Mouse (Mus musculus) intestine, embryonic 16.5 days (tissue): ENCODE measurements around the gene Sarm1. TPM values are rescaled to one million over a fixed set of nuclear protein-coding genes. Genes with fewer than 3 reads are reported as not detected.

ENCODE experiments used
- ATAC-seq: fragments of 200-750 bp; cut with Nextera tagmentation; 2 replicates; pipeline ENCODE4 v1.8.0; 2017; ENCODE audit warnings: moderate TSS enrichment, moderate library complexity
- H3K27ac ChIP-seq: fragments of 300-500 bp; sonication (generic); 2 replicates; pipeline ENCODE4 v1.5.1; 2014; ENCODE audit warnings: mild to moderate bottlenecking, low read length
- H3K27me3 ChIP-seq: fragments of 300-500 bp; sonication (generic); replicated peaks from 2 replicates; pipeline ENCODE4 v1.6.1; 2014; ENCODE audit warnings: low read length, control low read depth, mixed read lengths; ENCODE audit not compliant: control insufficient read depth, insufficient read depth
- H3K36me3 ChIP-seq: fragments of 300-500 bp; sonication (generic); 2 replicates; pipeline ENCODE4 v1.6.1; 2014; ENCODE audit warnings: low read length, control low read depth; ENCODE audit not compliant: control insufficient read depth, insufficient read depth
- H3K4me1 ChIP-seq: fragments of 300-500 bp; sonication (generic); 2 replicates; pipeline ENCODE4 v1.6.1; 2014; ENCODE audit warnings: low read length, control low read depth, mixed read lengths; ENCODE audit not compliant: control insufficient read depth, insufficient read depth
- H3K4me2 ChIP-seq: fragments of 300-500 bp; sonication (generic); 2 replicates; pipeline ENCODE4 v1.6.1; 2014; ENCODE audit warnings: low read depth, low read length, control low read depth
- H3K4me3 ChIP-seq: fragments of 300-500 bp; sonication (generic); 2 replicates; pipeline ENCODE4 v1.5.1; 2014; ENCODE audit warnings: mild to moderate bottlenecking, low read length
- H3K9ac ChIP-seq: fragments of 300-500 bp; sonication (generic); 2 replicates; pipeline ENCODE4 v1.6.1; 2014; ENCODE audit warnings: low read depth, low read length
- H3K9me3 ChIP-seq: fragments of 300-500 bp; sonication (generic); 2 replicates; pipeline ENCODE4 v1.6.1; 2016; ENCODE audit warnings: low read length, control low read depth; ENCODE audit not compliant: control insufficient read depth
- WGBS: fragments of 180-500 bp; shearing (Covaris S2); extraction: QIAGEN DNeasy Blood & Tissue Kit; methylation state at CpG from one replicate; pipeline ENCODE4 v1.1.7; 2014; 5-methylcytosine and 5-hydroxymethylcytosine counted together
- polyA plus RNA-seq: library from polyadenylated mRNA; unstranded; fragments of >200 nt; fragmentation: Nextera tagmentation; extraction: Ambion mirVana; gene quantifications from 2 replicates; pipeline ENCODE4 v1.2.1, GENCODE M21; 2015

Sarm1 gene
- polyA plus RNA-seq, 1 experiment from 2014 or later, result 1.6 TPM

- no peak overlapping the region for H3K4me3 ChIP-seq
- H3K36me3 ChIP-seq, result no peaks in the 10 kb centered on the region
- no peak overlapping the region for H3K9ac ChIP-seq
- no peak overlapping the region for H3K4me2 ChIP-seq
- no peaks in the 10 kb centered on the region for H3K9me3 ChIP-seq
- H3K4me1 ChIP-seq, result peaks cover 22% of the 10 kb centered on the region
- H3K27ac ChIP-seq, result no peak overlapping the region
- WGBS, result 53% methylated on average over 3 of the region's 3 CpGs
- H3K27me3 ChIP-seq, result no peaks in the 10 kb centered on the region
- no peak for ATAC-seq
Measured at GRCm38 (mm10) chr11:78467932-78468331, 29.6 kb downstream of the Sarm1 start.

- no peaks in the 10 kb centered on the region for H3K36me3 ChIP-seq
- no peaks in the 10 kb centered on the region for H3K27me3 ChIP-seq
- H3K4me3 ChIP-seq, result no peak overlapping the region
- no peak for ATAC-seq
- no peak overlapping the region for H3K4me2 ChIP-seq
- no peak overlapping the region for H3K27ac ChIP-seq
- no peaks in the 10 kb centered on the region for H3K9me3 ChIP-seq
- no peak overlapping the region for H3K9ac ChIP-seq
- H3K4me1 ChIP-seq, result peaks cover 22% of the 10 kb centered on the region
- 78% methylated on average over 7 of the region's 7 CpGs for WGBS
Measured at GRCm38 (mm10) chr11:78467515-78467914, 30.0 kb downstream of the Sarm1 start.

DNA sequence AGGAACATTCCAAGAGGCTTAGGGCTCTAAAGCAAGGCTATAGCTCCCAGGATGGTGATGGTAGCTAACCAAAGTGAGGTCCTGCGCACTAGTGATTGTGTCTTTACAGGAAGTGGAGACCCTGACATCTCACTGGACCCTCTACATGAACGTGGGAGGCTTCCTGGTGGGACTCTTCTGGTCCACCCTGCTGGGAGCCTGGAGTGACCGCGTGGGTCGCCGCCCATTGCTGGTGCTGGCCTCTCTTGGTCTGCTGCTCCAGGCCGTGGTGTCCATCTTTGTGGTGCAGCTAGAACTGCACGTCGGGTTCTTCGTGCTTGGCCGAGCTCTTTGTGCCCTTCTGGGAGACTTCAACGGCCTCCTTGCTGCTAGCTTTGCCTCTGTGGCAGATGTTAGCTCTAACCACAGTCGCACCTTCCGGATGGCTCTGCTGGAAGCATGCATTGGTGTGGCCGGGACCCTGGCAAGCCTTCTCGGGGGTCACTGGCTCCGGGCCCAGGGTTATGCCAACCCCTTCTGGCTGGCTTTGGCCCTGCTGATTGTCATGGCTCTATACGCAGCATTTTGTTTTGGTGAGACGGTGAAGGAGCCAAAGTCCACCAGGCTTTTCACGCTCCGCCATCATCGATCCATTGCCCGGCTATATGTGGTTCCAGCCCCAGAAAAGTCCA, 31.2 kb downstream of the Sarm1 start:
- Histone ChIP-seq H3K9ac (peak overlapping the region; percentile 77), H3K27me3 (no peaks in the 10 kb centered on the region), H3K4me1 (peaks cover 22% of the 10 kb centered on the region), H3K36me3 (no peaks in the 10 kb centered on the region), H3K4me3 (peak overlapping the region; percentile 65), H3K4me2 (peak overlapping the region; percentile 69), H3K27ac (peak overlapping the region; percentile 82; the same call in 1 of the 2 replicates), H3K9me3 (peaks cover 5% of the 10 kb centered on the region; the same call in 1 of the 2 replicates)
- 68% methylated on average over 23 of the region's 23 CpGs for WGBS
- ATAC-seq, result 0 out of 2 replicates have a peak, but pooled peaks have one; percentile 0

- no peaks in the 10 kb centered on the region for H3K36me3 ChIP-seq
- peak within 1 kb of the TSS; percentile 69 for H3K4me2 ChIP-seq
- H3K27ac ChIP-seq, result peak within 1 kb of the TSS; percentile 82
- peaks cover 22% of the 10 kb centered on the region for H3K4me1 ChIP-seq
- WGBS, result under 1% methylated on average over 41 of the region's 41 CpGs
- ATAC-seq, result peak; percentile 92
- peaks cover 5% of the 10 kb centered on the region; the same call in 1 of the 2 replicates for H3K9me3 ChIP-seq
- peak within 1 kb of the TSS; percentile 65 for H3K4me3 ChIP-seq
- peak within 1 kb of the TSS; percentile 77 for H3K9ac ChIP-seq
- H3K27me3 ChIP-seq, result no peaks in the 10 kb centered on the region
Measured at GRCm38 (mm10) chr11:78465568-78466180, 31.9 kb downstream of the Sarm1 start, which contains the start of gene Slc46a1. Gene Slc46a1 (plus strand): TSS chr11:78465697.

DNA sequence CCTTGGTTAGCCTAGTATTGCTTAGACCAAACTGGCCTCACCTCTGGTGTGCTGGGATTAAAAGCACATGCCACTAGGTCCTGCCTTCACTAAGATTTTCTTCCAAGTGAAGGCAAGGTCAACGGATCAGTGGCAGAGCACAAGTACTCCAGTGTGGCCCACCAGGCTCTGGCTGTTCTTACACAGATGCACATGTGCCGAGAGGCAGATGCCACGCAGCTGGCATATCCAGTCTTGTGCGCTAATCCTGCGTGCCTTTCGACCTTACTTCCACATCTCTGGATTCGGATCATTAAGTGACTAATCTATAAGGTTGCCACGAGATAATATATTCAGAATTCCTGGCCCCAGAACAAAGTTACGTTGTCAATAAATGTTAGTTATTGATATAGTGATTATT, 32.4 kb downstream of the Sarm1 start:
- H3K27ac ChIP-seq, result no peak overlapping the region
- no peak for ATAC-seq

GRCm38 (mm10) chr11:78463286-78464036, 34.1 kb downstream of the Sarm1 start:
- H3K9me3 ChIP-seq, result peaks cover 5% of the 10 kb centered on the region; the same call in 1 of the 2 replicates
- peak overlapping the region; percentile 13; the same call in 1 of the 2 replicates for H3K4me2 ChIP-seq
- H3K27ac ChIP-seq, result no peak overlapping the region
- H3K4me1 ChIP-seq, result peaks cover 22% of the 10 kb centered on the region
- ATAC-seq, result peak; percentile 50
- no peaks in the 10 kb centered on the region for H3K27me3 ChIP-seq
- H3K9ac ChIP-seq, result no peak overlapping the region
- no peaks in the 10 kb centered on the region for H3K36me3 ChIP-seq
- H3K4me3 ChIP-seq, result no peak overlapping the region
- WGBS, result 45% methylated on average over 13 of the region's 13 CpGs

More for the DNA sequence above, 32.4 kb downstream of the Sarm1 start:
- Histone ChIP-seq H3K9me3 (peaks cover 5% of the 10 kb centered on the region; the same call in 1 of the 2 replicates), H3K9ac (peak overlapping the region; percentile 77; the same call in 1 of the 2 replicates), H3K27me3 (no peaks in the 10 kb centered on the region), H3K4me3 (peak overlapping the region; percentile 65), H3K4me1 (peaks cover 22% of the 10 kb centered on the region), H3K36me3 (no peaks in the 10 kb centered on the region), H3K4me2 (peak overlapping the region; percentile 69)
- 27% methylated on average over 9 of the region's 9 CpGs for WGBS

- WGBS, result 58% methylated on average over 5 of the region's 5 CpGs
- H3K4me3 ChIP-seq, result no peak overlapping the region
- H3K27me3 ChIP-seq, result no peaks in the 10 kb centered on the region
- peaks cover 22% of the 10 kb centered on the region for H3K4me1 ChIP-seq
- ATAC-seq, result peak; percentile 49; the same call in 1 of the 2 replicates
- H3K27ac ChIP-seq, result no peak overlapping the region
- H3K36me3 ChIP-seq, result no peaks in the 10 kb centered on the region
- no peak overlapping the region for H3K4me2 ChIP-seq
- no peak overlapping the region for H3K9ac ChIP-seq
- H3K9me3 ChIP-seq, result peaks cover 5% of the 10 kb centered on the region; the same call in 1 of the 2 replicates
Measured at GRCm38 (mm10) chr11:78462669-78463068, 34.9 kb downstream of the Sarm1 start.

GRCm38 (mm10) chr11:78461894-78462293, 35.7 kb downstream of the Sarm1 start:
- H3K9me3 ChIP-seq, result peaks cover 5% of the 10 kb centered on the region; the same call in 1 of the 2 replicates
- no peaks in the 10 kb centered on the region for H3K36me3 ChIP-seq
- no peak overlapping the region for H3K4me3 ChIP-seq
- no peaks in the 10 kb centered on the region for H3K27me3 ChIP-seq
- no peak overlapping the region for H3K27ac ChIP-seq
- H3K4me1 ChIP-seq, result peaks cover 22% of the 10 kb centered on the region
- no peak overlapping the region for H3K9ac ChIP-seq
- WGBS, result 64% methylated on average over 1 of the region's 1 CpGs
- no peak for ATAC-seq
- H3K4me2 ChIP-seq, result no peak overlapping the region

- WGBS, result 84% methylated on average over 17 of the region's 17 CpGs
- no peak overlapping the region for H3K9ac ChIP-seq
- no peak for ATAC-seq
- H3K27me3 ChIP-seq, result no peaks in the 10 kb centered on the region
- H3K4me1 ChIP-seq, result peaks cover 2% of the 10 kb centered on the region
- H3K4me3 ChIP-seq, result no peak overlapping the region
- no peak overlapping the region for H3K27ac ChIP-seq
- H3K36me3 ChIP-seq, result no peaks in the 10 kb centered on the region
- peaks cover 5% of the 10 kb centered on the region; the same call in 1 of the 2 replicates for H3K9me3 ChIP-seq
- H3K4me2 ChIP-seq, result no peak overlapping the region
Measured at GRCm38 (mm10) chr11:78458740-78459139, 38.8 kb downstream of the Sarm1 start.
